Mouse (Mus musculus) left cerebral cortex, postnatal 4 days (tissue): ENCODE data around the gene Asb16. TPM values are rescaled to one million over a fixed set of nuclear protein-coding genes. Genes with fewer than 3 reads are reported as not detected.

Experiments
- DNase-seq: peaks from one replicate; pipeline ENCODE4 v3.0.0-alpha.2; 2022
- intact Hi-C: fragments of 180-260 bp; cut with DNase I; formaldehyde crosslinking; loops from one replicate; pipeline ENCODE4 v1.15.1; 2025
- microRNA-seq: library from miRNA; unstranded; fragments of <30 nt; microRNA quantifications from one replicate; pipeline ENCODE4 v1.2.0, GENCODE M21; 2022
- total RNA-seq, 2 experiments: library from RNA; stranded (reverse); gene quantifications; 2 replicates each; pipeline ENCODE4 v1.2.3; 2021

The Asb16 gene
- total RNA-seq, 2 experiments from 2014 or later, result 0.91 to 0.98 TPM

DNA sequence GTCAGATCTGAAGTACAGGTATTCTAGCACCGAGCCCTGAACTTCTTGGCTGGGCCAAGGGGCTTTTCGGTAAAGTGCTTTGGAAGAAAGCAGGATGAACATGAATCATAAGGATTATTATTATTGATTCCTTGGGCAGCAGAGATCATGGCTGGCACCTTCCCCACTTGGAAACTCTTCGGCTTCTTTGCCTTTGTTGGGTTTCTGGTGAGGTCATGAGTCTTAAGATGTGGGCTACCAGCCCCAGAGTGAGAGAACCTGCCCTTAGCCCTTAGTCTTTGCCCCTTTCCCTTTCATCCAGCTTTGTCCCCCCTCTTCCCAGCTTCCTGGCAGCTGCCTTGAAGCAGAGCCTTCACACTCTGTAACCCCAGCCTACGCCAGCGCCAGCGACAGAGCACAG lies 53.4 kb downstream of the Asb16 start:
- intact Hi-C loops, result loop anchor here (2.0 kb wide), 1 partner anchor 73 kb away; no protein-coding TSS in a partner anchor
- no peak for DNase-seq

DNA sequence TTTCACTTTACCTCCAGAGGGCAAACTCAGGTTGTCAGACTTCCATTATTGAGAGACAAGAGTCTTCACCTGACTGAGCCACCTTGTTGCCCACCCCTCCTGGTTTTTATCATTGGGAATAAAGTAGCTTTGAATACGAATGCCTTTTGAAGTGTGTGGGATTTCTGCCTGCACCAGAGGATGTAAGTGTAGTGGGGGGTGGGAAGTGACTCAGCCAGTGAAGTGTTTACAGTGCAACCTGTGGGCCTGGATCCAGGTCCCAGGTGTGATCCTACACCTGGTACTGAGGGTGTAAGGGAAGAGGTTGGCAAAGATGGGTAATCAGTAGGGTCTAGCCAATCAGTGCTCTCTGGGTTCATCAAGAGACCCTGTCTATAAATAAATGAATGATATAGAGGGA lies 55.0 kb downstream of the Asb16 start:
- intact Hi-C loops, result no loop called here
- DNase-seq, result no peak

DNA sequence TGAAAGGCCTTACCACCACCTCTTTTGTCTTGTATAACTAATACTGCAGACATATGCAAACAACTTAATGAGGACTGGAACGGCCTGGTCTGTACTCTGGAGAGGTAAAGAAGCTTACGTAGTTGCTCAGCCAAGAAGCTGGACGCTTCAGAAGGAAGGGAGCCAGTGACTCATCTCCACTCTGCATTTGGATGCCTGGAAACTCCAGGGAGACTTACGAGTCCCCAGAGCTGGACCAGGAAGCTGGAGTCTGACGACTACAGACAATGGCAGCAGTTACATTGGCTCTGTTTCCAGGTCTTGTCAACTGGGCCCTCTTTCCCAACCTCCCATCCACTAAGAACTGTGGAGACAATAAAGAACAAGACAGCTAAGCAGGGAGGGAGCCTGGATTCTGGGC lies 58.7 kb downstream of the Asb16 start:
- no peak for DNase-seq
- intact Hi-C loops, result no loop called here

DNA sequence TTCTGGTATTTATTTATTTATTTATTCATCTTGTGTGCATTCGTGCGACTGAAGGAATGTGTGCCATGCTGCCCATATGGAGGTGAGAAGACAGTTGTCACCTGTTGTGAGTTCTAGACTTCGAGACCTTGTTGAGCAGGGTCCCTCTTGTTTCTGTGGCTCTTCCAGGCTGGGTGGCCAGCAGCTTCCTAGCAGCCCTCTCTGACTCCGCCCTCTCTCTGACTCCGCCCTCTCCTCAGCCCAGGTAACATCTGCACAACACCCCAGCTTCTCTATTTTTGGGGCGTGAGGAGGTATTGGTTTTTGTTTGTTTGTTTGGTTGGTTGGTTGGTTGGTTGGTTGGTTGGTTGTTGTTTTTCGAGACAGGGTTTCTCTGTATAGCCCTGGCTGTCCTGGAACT lies 59.3 kb downstream of the Asb16 start:
- DNase-seq, result no peak
- intact Hi-C loops, result no loop called here

Small RNAs within 50 kb of the gene (microRNA-seq; reads per million reads assigned to microRNA genes)
- 2.7 reads per million for gene Mir8101

Other genes starting within 250 kb of the Asb16 start
- gene Mpp3, start 240.3 kb upstream of the Asb16 start, total RNA-seq, result 10 to 100 TPM; 53.1 to 56.3 TPM
- gene Cd300lg, start 227.2 kb upstream of the Asb16 start, total RNA-seq, result not detected
- gene Mpp2, start 180.2 kb upstream of the Asb16 start, total RNA-seq, result 10 to 100 TPM; 39.1 to 45.0 TPM
- gene Ppy, start 167.4 kb upstream of the Asb16 start, total RNA-seq, result not detected
- not detected for gene Pyy, start 160.9 kb upstream of the Asb16 start, total RNA-seq
- under 1 TPM in 1 of 2 experiments, not detected in 1; 0.16 TPM for gene Nags, start 123.2 kb upstream of the Asb16 start, total RNA-seq
- gene Tmem101, start 112.3 kb upstream of the Asb16 start, total RNA-seq, result 10 to 100 TPM; 23.8 to 26.4 TPM
- 10 to 100 TPM; 84.5 to 86.0 TPM for gene Lsm12, start 83.4 kb upstream of the Asb16 start, total RNA-seq
- 10 to 100 TPM; 34.6 to 35.4 TPM for gene G6pc3, start 79.1 kb upstream of the Asb16 start, total RNA-seq
- gene Hdac5, start 38.6 kb upstream of the Asb16 start, total RNA-seq, result 100 to 1,000 TPM; 205 to 213 TPM
- gene BC030867, start 19.9 kb upstream of the Asb16 start, total RNA-seq, result 1 to 10 TPM; 1.4 to 1.6 TPM
- gene Tmub2, start 16.2 kb downstream of the Asb16 start, total RNA-seq, result 10 to 100 TPM; 53.6 to 56.1 TPM
- 100 to 1,000 TPM; 183 to 189 TPM for gene Atxn7l3, start 27.9 kb downstream of the Asb16 start, total RNA-seq
- gene Ubtf, start 51.0 kb downstream of the Asb16 start, total RNA-seq, result 100 to 1,000 TPM; 113 to 115 TPM
- 1 to 10 TPM in 1 of 2 experiments, under 1 TPM in 1; 0.87 to 1.9 TPM for gene Slc4a1, start 97.5 kb downstream of the Asb16 start, total RNA-seq
- gene Rundc3a, start 124.7 kb downstream of the Asb16 start, total RNA-seq, result 100 to 1,000 TPM; 261 to 262 TPM
- 10 to 100 TPM; 57.2 to 58.8 TPM for gene Slc25a39, start 139.2 kb downstream of the Asb16 start, total RNA-seq
- 10 to 100 TPM; 54.0 to 58.5 TPM for gene Grn, start 161.6 kb downstream of the Asb16 start, total RNA-seq
- gene Fam171a2, start 178.9 kb downstream of the Asb16 start, total RNA-seq, result 100 to 1,000 TPM; 237 to 243 TPM
- gene Itga2b, start 201.4 kb downstream of the Asb16 start, total RNA-seq, result 1 to 10 TPM; 3.6 to 4.0 TPM